Mouse (Mus musculus) gastrocnemius, postnatal 14 days (tissue): ENCODE results near the gene Pitpnb. TPM values are rescaled to one million over a fixed set of nuclear protein-coding genes. Genes with fewer than 3 reads are reported as not detected.

Source experiments
- DNase-seq: peaks from one replicate; pipeline ENCODE4 v3.0.0; 2021; ENCODE audit warnings: mixed read lengths
- intact Hi-C: fragments of 180-260 bp; cut with DNase I; formaldehyde crosslinking; loops from one replicate; pipeline ENCODE4 v1.15.1; 2025; ENCODE audit warnings: low total_unique reads
- long read RNA-seq, 2 experiments: library from polyadenylated mRNA; stranded (forward); transcript quantifications; one replicate each; pipeline ENCODE4 v2.0.0; 2021
- total RNA-seq, 2 experiments: library from RNA; stranded (reverse); gene quantifications; 2 replicates each; pipeline ENCODE4 v1.2.3; 2021

Pitpnb gene
- 10 to 100 TPM; 23.4 to 26.2 TPM for total RNA-seq
- long read RNA-seq, experiment 1, partial matches to known transcripts: 2 of 36 reads
- long read RNA-seq, experiment 1, other reads (novel, unspliced or antisense): 34 of 36 reads
- long read RNA-seq, experiment 2, partial matches to known transcripts: 1 of 43 reads
- long read RNA-seq, experiment 2, other reads (novel, unspliced or antisense): 42 of 43 reads

DNA sequence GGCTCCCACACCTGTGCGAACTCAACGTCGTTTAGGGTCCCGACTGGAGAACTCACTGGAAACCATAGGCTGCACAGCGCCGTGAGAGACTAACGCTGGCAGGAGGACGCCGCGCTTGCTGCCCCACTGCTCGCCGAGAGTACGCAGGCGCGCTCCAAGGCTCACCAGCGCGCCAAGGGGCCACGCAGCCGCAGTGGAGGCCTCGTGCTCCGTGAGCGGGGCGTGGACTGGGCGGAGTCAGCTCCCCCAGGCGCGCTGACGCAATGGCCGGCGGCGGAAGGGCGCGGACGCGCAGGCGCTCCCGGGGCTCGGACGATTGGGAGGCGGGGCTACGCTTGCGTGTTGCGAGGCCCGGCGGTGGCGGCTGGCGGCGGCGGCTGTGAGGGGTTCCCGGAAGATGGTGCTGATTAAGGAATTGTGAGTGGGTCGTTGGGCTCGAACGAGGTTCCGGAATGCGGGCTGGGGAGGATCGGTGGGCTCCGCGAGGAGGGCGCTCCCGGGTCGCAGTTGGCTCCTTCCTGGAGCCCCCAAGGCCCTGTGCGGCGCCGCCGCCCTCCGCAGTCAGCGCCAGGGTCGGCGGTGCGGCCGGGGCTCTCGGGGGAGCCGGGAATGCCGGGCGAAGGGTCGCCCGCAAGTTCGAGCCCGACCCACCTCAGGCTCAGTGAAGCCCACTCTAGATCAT lies at the start of gene Pitpnb:
Gene Pitpnb, plus strand, starts transcription at position 347 of the 682 bp plus-strand sequence.
- peak; percentile 99 for DNase-seq
- intact Hi-C loops: no loop called here

DNA sequence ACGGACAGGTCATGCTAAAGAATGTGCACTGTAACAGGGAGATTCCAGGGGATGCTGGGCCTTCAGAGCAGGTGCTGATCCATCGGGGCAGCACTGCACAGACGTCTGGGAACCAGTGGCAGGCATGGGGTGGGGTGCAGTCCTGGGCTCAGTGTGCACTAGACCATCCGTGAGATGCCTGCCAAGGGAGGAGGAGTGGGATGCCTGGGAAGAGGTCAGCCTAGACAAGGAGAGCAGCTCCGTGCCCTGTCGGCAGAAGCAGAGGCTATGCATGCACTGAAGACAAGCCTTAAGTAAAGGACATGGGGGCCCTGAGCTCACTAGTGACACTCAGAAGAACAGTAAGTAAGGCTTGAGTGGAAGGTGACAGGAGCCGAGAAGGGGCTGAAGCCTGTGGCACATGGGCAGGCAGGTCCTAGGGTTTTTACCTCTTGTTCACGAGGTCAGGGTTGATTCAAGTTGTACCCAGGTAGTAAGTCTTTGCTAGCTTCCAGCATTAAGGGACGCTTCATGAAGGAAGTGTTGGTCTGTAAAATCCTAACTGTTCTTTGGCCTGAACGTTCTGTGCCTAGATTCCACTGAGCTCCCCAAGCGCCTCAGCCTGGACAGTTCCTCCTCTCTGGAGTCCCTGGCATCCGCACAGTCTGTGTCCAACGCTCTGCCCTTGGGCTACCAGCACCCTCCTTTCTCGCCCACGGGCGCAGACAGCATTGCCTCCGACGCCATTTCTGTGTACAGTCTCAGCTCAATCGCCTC lies 46.0 kb upstream of the Pitpnb start:
- intact Hi-C loops: no loop called here
- DNase-seq: no peak

DNA sequence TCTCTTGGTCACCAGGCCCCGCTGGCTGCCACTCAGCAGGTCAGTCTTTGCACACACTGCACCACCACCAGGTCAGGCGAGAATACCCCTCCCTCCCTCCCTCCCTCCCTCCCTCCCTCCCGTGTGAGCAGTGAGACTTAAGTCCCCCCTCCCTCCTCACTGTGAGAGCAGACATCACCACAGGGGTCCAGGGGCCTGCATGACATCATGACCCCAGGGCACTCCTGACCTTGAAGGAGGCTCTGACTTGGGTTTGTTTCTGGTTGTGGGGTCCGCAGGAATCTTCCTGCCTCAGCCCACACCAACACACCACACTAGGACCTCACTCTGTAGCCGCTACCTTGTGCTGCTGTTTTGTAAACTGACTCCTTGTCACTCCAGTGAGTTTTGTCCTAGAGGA lies 43.0 kb upstream of the Pitpnb start:
- no peak for DNase-seq
- intact Hi-C loops: no loop called here

DNA sequence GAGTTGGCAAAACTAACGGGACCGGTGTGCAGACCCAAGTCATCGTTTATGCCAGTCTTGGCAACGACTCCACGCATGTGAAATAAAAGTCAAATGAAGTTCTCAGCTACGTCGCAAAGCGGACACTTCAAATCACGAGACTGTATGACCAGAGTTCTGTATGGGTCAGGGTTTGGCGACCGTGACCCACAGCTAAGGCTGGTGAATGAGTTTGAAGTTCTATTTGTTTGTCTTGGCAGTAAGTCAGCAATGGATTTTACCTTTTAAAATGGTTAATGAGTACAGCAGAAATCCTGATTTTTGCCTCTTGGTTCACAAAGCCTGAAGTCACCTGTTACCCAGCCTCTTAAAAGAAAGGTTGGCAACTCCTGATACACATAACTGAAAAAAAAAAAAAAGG lies 42.1 kb upstream of the Pitpnb start:
- no peak for DNase-seq
- intact Hi-C loops: no loop called here

DNA sequence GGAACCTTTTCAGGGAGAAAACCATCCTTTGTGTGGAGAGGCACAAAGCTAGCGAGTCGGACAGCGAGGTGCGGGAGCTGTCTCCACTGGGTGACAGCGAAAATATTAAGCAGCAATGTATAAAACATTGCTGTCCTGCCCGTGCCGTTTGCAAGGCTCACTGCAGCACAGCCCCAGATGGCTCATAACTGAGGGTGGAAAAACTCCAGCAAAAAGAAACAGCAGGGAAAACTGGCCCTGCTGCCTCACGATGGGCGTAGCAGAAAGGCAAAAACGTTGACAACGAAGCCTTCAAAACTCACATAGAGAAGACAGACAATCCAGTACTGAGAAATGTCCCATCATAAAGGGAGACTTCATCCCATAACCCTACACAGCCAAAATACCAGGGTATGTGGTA lies 40.5 kb upstream of the Pitpnb start:
- intact Hi-C loops: no loop called here
- DNase-seq: no peak

DNA sequence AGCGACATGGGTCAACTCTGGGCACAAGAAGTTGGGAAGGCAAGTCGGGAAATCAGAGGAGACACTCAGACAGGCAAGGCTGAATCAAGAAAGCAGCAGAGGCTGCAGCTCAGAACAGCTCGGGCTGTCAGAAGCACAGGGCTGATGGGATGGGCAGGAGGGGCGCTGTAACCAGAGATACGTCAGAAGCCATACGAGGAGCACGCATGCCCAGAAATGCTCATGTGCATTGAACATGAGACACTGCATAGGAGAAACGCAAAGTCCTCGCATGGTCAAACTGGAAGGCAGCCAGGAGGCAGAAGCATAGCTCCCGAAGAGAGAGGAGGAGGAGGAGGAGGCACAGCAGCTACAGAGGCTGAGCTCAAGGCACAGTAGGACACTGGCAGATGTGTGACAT lies 38.9 kb upstream of the Pitpnb start:
- intact Hi-C loops: no loop called here
- DNase-seq: no peak

DNA sequence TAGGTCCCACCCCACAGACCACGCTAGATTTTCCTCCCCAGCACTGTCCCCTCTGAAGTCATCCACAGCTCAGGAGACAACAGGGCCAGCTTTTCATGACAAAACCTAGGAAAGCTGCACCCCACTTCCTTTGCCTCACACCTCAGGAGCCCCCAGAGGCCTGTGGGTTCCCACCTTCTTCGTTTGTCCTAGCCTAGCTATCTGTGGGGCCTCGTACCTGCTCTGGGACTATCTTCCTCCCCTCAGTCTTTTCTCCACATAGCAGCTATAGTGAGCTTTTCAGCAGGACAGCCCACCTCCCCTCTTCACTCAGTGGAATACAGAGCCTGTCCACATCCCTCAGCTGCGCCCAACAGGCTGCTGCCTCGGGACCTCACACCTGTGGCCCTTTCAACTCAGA lies 32.8 kb upstream of the Pitpnb start:
- intact Hi-C loops: no loop called here
- no peak for DNase-seq

DNA sequence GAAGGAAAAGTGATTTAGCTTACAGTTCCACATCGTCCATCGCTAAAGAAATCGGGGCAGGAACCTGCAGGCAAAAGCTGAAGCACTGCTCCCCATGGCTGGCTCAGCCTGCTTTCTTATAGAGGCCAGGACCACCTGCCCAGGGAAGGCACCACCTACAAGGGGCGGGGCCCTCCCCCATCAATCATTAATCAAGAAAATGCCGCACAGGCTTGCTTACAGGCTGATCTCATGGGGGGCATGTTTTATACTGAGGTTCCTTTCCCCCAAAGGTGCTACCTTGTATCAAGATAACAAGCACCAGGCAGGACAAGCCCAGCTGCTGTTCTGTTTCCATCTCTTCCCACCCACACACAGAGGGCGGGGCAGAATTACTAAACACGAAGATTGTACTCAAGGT lies 31.9 kb upstream of the Pitpnb start:
- DNase-seq: no peak
- intact Hi-C loops: no loop called here

DNA sequence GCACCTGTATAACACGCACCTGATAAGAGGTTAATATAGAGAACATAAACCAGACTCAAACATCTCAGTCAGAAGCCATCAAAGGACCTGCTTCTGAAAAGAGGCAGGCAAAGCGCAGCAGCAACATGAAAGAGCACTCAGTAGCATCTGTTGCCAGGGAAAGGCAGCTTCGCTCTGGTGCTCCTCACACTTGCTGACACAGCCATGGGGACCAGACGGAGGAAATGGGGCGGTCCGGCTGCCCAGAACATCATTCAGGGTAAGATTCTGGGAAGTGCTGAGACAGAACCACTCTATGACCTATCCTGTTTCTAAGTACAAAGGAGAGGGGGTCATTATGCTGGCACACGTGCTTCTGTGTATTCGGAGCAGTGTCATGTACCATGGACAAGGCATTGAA lies 29.8 kb upstream of the Pitpnb start:
- intact Hi-C loops: no loop called here
- DNase-seq: no peak

DNA sequence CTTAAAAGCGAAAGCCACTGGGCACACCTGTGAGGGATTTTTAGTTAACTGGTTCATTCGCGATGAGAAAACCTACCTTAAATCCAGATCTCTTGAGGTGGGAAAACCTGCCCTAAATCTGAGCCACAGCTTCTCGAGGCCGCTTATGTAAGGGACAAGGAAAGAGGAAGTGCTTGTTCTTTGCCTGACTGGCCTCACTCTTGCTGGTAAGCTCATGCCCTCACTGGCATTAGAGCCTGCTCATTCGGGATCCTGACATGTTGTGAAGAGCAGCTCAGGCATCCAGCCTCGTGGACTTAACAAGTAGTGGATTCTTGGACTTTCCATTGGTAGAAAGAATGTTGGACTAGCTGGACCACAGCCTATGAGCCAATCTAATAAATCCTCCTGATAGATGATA lies 28.8 kb upstream of the Pitpnb start:
- DNase-seq: no peak
- intact Hi-C loops: no loop called here

DNA sequence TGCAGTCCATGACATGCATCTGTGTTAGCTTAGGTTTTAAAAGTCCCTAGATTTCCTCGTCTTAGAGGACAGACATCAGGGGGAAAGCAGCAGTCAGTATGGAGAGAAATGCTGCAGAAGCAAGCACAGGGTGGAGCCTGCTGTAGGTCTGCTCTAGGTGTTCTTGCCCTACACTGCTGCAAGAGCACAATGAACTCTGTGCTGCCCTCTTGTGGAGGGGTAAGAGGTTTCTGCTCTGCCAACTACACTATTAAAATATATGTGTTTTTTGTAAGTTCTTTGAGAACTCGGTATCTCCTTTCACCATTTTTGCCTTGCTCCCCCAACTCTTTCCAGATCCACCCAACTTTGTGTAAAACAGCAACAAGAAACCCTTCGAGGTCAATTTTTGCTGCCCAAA lies 25.8 kb upstream of the Pitpnb start:
- intact Hi-C loops: no loop called here
- DNase-seq: no peak

DNA sequence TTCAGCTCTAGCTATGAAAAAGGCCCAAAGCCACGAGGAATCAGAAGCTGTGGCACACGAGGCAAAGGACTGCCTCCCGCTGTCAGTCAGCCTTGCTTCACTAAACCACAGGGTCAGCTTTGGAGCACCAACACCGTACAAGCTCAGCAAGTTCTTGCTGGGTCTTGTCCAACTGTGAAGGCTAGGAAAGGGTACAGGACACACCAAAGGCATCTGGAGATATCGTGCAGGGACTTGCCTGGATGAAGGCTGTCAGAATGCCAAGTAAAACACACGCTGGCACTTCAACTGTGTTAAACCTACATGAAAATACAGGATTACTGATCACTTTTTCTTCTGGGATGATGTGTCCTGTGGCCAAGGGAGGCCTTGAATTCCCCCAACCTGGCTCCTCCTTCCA lies 20.4 kb upstream of the Pitpnb start:
- intact Hi-C loops: no loop called here
- no peak for DNase-seq

DNA sequence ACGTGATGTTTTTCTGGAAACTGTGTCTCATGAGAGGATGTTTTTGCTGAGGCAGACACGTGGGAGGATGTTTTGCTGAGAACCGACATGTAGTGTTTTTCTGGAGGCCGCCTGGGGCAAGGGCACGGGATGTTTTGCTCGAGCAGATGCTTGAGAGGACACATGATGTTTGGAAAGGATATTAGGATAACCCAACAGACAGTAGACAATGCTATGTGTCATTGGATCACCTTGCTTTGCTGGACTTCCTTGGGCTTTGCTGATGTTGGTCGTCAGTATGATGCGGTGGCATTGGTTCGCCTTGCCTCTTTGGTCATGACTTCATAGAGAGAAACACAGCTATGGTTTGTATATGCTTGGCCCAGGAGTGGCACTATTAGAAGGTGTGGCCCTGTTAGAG lies 16.7 kb upstream of the Pitpnb start:
- DNase-seq: no peak
- intact Hi-C loops: no loop called here

DNA sequence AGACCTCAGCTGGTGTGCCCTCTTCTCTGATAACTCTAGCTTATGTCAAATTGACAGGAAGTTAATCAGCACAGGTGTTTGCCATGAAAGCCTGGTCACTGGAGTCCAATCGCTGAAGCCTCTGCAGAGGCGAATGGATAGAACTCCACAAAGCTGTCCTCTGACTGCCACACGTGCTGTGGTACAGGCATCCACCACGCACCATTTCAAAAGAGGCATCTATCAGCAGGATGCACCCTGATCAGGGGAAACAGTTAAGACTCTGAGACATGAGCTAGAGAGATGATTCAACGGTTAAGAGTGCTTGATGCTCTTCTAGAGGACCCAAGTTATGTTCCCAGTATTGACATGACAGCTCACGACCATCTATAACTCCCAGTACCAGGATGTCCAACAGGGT lies 15.5 kb upstream of the Pitpnb start:
- intact Hi-C loops: no loop called here
- no peak for DNase-seq

DNA sequence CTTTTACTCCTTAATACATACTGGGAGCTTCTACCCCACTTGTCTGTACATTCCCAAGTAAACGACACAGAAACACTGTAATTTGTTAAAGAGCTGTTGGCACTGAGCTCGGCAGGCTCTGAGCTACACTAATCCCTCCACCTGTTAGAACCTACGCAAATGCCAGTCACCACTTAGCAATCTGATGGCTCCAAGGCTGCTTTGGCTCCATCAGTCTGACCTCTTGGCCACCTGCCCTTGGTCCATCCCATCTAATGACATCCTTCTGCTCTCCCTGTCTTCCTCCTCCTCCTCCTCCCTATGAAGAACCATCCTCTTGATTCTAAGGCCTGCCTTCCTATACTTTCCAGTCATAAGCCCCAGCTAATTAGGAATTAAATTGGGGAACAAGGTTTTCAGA lies 13.0 kb upstream of the Pitpnb start:
- DNase-seq: no peak
- intact Hi-C loops: no loop called here

DNA sequence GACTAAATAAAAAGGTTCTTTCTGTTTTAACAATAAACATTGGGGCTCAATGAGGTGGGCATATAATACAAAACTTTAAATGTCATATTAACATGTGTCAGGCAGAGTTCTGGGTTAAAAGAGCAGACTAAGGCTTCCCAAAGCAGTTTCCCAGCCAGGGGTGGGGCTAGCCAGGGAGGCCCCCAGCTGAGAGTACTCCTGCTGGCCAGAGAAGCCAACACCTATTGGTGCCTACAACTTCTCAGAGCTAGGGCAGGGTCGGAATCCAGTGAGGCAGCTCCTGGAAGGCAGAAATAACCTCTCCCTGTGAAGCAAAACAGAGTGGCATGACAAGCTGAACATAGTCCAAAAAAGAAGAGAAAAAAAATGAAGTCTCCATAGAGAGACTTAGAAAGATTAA lies 11.6 kb upstream of the Pitpnb start:
- DNase-seq: no peak
- intact Hi-C loops: no loop called here

DNA sequence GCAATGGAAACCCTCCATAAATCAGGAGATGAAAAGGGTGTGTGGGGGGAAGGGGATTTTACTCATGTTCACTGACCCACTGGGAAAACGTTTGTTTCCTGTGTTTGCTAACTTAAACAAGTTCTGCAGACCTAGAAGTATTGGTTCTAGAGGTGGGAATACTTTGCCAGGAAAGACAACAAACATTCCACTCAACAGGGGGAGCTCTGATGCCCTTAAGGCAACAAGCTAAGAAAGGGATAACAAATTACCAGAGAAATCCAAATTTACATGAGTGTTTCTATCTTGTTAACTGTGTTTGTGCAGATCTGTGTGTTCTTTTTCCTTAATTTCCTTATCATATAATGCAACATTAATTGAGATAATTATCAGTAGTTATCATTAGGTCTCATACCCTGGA lies 4.8 kb upstream of the Pitpnb start:
- intact Hi-C loops: no loop called here
- DNase-seq: no peak

DNA sequence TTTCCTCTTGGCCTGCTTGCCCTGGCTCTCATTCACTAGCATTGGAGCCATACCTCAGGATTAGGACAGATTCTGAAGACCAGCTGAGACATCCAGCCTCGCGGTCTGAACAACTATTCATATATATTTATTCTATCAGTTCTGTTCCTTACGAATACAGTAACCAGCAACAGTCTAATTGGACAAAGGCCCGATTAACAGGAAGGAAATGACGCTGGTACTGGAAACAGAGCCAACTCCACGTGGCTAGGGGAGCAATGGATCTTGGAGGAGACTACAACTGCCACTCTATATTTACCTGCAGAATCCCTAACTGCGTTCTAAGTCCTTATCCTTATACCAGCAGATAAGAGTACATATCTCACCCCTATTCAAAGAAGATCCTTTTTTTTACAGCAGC lies 3.1 kb upstream of the Pitpnb start:
- intact Hi-C loops: no loop called here
- no peak for DNase-seq

DNA sequence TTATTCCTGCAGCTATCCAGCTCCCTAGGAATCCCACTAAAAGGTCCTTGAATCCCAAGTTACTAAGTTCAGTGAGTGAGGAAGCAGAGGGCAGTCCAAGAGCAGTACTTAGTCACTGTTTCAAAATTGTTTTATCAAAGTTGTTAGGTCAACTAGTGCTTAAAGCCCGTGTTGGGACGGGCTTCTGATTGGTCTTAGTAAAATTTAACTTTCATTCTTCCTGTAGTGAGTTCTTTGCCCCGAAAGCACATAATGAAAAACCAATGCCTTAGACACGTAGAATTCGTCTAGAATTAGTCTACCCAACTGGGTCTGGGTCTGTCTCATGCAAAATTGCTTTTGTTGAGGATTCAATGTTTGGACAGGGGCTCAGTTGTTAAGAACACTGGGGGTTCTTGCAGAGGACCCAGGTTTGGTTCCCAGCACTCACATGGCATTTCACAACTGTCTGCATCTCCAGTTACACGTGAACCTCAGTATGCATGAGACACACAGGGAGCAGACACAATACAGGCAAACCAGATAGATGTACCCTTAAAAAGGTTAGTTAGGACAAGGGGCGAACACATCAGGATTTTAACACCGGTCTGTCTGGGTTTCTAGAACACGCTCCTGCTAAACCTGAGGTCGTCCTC lies 664 bp upstream of the Pitpnb start:
- intact Hi-C loops: no loop called here

DNA sequence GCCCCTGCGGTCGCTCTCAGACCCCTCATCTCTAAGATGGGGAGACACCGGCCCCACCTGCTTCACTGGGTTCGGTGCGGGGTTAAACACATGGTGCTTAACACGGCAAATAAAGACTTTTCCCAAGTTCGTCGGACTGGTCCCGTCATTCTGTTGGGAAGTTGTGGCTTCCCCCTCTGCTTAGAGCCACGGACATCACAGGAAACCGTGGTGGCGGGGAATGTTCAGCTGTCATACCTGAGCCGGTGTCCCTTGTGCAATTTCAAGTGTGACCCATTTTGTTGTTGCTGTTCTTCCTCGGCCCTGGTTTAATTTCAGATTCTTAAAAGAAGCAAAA lies 504 bp downstream of the Pitpnb start:
- DNase-seq: no peak

More for the DNA sequence above, 664 bp upstream of the Pitpnb start:
- no peak for DNase-seq

More for the DNA sequence above, 504 bp downstream of the Pitpnb start:
- intact Hi-C loops: no loop called here
